Mouse (Mus musculus) testis, adult 2 months (tissue): ENCODE results near the gene Zkscan4.

Experiments
- CTCF ChIP-seq: fragments of 200-500 bp; IDR thresholded peaks from 2 replicates; pipeline ENCODE4 v1.5.1; 2012; ENCODE audit warnings: low read depth, mild to moderate bottlenecking, inconsistent platforms, low read length, moderate library complexity; ENCODE audit not compliant: control insufficient read depth, insufficient read depth, insufficient replicate concordance
- POLR2A ChIP-seq: fragments of 200-500 bp; IDR thresholded peaks from 2 replicates; pipeline ENCODE4 v1.6.1; 2012; ENCODE audit warnings: low read depth, mild to moderate bottlenecking, inconsistent platforms, low read length, moderate library complexity; ENCODE audit not compliant: control insufficient read depth

- no peak for TF ChIP-seq CTCF
- TF ChIP-seq POLR2A, result no peak
Observed at GRCm38 (mm10) chr13:21469097-21469496, 9.6 kb upstream of the Zkscan4 start.
